Mouse (Mus musculus): Measurements from ENCODE around the gene Olfr645. TPM values are rescaled to one million over a fixed set of nuclear protein-coding genes. Genes with fewer than 3 reads are reported as not detected.

Olfr645 gene
- not detected for polyA plus RNA-seq (2014; fragmentation: Illumina TruSeq; extraction: RNeasy Lipid Tissue Mini Kit (QIAGEN cat#74804); ENCODE audit: low read depth, low replicate concordance)

DNA sequence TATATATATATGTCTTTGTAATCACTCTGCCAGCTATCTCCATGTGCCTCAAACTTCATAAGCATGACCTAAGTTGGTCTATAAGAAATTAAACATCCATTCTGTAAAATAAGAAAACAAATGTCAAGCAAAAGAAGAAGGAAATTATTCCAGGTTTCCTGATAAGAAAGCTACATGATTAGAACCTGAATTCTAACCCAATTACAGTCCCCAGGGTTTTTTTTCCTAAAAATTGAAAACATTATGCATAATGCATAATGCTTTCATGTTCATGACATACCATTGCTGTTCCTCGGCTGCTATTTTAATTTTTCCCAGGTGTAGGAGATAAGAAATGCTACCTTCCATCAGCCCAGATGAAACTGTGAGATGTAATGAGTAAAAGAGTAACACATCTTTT lies at the start of gene Olfr645:
Gene Olfr645 (minus strand): TSS at position 101 of the 400 bp plus-strand sequence.

DNA sequence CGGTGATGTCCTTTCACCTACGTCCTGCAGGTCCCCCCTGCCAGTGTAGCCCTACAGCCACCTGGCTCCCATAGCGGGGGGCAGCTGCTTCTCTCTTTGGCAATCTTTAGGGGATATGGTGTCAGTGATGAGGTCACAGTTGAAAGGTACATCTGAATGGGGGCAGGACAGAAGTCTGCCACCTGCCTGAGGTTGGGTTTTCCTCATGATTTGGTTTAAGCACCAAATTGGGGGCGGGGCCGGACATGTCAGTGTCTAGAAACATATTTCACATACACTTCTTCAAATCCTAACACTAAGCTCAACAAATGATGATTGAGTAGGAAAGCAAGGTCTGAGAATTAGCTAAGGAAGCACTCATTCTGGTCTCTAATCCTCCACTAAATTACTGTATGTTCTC lies 44.5 kb upstream of the Olfr645 start, which contains the start of gene Ubqln5:
Gene Ubqln5 (minus strand): TSS at position 101 of the 400 bp plus-strand sequence.

DNA sequence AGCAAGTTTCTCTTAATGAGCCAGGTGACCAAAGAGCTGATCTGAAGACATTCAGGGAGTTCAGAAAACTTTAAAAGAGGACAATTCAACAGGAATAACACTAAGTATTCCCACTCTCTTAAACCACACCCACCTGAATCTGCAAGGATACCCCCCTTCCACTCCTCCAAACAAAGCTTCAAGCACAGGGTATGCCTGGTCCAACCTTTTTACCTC lies 19.4 kb upstream of the Olfr645 start, which contains the start of gene Olfr646:
Gene Olfr646 (plus strand): TSS at position 117 of the 216 bp plus-strand sequence.

DNA sequence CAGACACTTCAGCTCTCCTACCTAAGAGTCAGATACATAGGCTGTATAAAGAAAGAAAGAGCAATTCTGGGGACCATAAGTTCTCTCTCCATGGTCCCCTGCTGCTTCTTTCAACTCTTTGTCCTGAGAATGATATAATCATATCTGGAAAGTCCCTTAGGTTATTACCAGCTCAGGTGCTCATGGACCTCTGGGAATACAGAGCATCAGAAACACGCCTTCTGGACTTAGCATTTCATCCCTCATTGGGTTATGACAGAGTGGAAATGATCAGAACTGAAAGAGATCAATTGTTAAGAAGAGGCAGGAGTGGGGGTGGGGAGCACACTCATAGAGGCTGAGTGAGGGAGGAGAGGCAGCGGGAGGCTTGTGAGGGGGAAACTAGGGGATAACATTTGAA lies 13.5 kb downstream of the Olfr645 start, which contains the start of gene Olfr644:
Gene Olfr644 (minus strand): TSS at position 101 of the 400 bp plus-strand sequence.

DNA sequence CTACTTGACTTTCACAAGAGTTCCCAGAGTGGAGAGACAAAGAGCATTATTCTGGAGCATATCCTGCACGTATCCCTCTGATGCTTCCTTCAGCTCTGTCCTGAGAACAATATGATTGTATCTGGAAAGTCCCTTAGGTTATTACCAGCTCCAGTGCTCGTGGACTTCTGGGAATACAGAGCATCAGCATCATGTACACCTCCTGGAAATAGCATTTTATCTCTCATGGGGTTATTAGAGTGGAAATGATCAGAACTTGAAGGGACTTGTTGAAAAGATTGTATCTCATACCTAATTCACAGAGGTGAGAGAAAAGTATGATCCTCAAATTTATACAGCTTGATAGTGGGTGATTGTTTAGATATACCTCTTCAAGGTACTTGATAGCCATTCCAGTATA lies 23.9 kb downstream of the Olfr645 start, which contains the start of gene 4930516K23Rik:
Gene 4930516K23Rik (minus strand): TSS at position 101 of the 400 bp plus-strand sequence.

GRCm38 (mm10) chr7:104052566-104052965 lies 32.7 kb downstream of the Olfr645 start, which contains the start of gene Olfr642:
Gene Olfr642 (minus strand): TSS chr7:104052666.

DNA sequence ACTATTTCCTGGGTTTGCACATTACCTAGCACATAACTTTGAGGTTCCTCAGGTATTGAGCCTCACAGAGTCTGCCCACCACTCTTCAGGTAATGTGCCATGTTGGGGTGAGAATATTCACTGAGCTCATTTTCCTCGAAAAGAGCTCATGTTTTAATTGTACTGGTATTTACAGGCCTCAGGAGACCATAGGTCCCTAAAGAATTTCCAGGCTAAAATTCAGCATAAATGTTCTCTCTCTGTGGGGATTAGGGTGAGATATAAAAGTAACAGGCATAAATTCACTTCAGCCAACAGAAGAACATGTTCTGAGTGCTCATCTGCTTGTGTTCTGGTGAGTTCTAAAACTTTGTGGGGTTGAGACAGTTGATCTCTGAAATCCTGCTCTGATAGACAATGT lies 50.1 kb downstream of the Olfr645 start, which contains the start of gene Olfr641:
Gene Olfr641 (plus strand): TSS at position 301 of the 400 bp plus-strand sequence.

Other genes with a start within 250 kb of the Olfr645 start
- gene Hbb-bh2, start 244.9 kb downstream of the Olfr645 start, polyA plus RNA-seq (2014; fragmentation: Illumina TruSeq; extraction: RNeasy Lipid Tissue Mini Kit (QIAGEN cat#74804); ENCODE audit: low read depth, low replicate concordance) = not detected
- not detected for gene Hbb-bh1, start 242.3 kb downstream of the Olfr645 start, polyA plus RNA-seq (2014; fragmentation: Illumina TruSeq; extraction: RNeasy Lipid Tissue Mini Kit (QIAGEN cat#74804); ENCODE audit: low read depth, low replicate concordance)
- not detected for gene Hbb-y, start 232.2 kb downstream of the Olfr645 start, polyA plus RNA-seq (2014; fragmentation: Illumina TruSeq; extraction: RNeasy Lipid Tissue Mini Kit (QIAGEN cat#74804); ENCODE audit: low read depth, low replicate concordance)
- not detected for gene Olfr66, start 199.2 kb downstream of the Olfr645 start, polyA plus RNA-seq (2014; fragmentation: Illumina TruSeq; extraction: RNeasy Lipid Tissue Mini Kit (QIAGEN cat#74804); ENCODE audit: low read depth, low replicate concordance)
- not detected for gene Olfr64, start 191.0 kb downstream of the Olfr645 start, polyA plus RNA-seq (2014; fragmentation: Illumina TruSeq; extraction: RNeasy Lipid Tissue Mini Kit (QIAGEN cat#74804); ENCODE audit: low read depth, low replicate concordance)
- gene Olfr65, start 182.0 kb downstream of the Olfr645 start, polyA plus RNA-seq (2014; fragmentation: Illumina TruSeq; extraction: RNeasy Lipid Tissue Mini Kit (QIAGEN cat#74804); ENCODE audit: low read depth, low replicate concordance) = not detected
- not detected for gene Olfr631, start 156.6 kb downstream of the Olfr645 start, polyA plus RNA-seq (2014; fragmentation: Illumina TruSeq; extraction: RNeasy Lipid Tissue Mini Kit (QIAGEN cat#74804); ENCODE audit: low read depth, low replicate concordance)
- not detected for gene Olfr632, start 151.1 kb downstream of the Olfr645 start, polyA plus RNA-seq (2014; fragmentation: Illumina TruSeq; extraction: RNeasy Lipid Tissue Mini Kit (QIAGEN cat#74804); ENCODE audit: low read depth, low replicate concordance)
- not detected for gene Olfr633, start 141.0 kb downstream of the Olfr645 start, polyA plus RNA-seq (2014; fragmentation: Illumina TruSeq; extraction: RNeasy Lipid Tissue Mini Kit (QIAGEN cat#74804); ENCODE audit: low read depth, low replicate concordance)
- gene Olfr635, start 114.3 kb downstream of the Olfr645 start, polyA plus RNA-seq (2014; fragmentation: Illumina TruSeq; extraction: RNeasy Lipid Tissue Mini Kit (QIAGEN cat#74804); ENCODE audit: low read depth, low replicate concordance) = not detected
- gene Olfr638, start 86.7 kb downstream of the Olfr645 start, polyA plus RNA-seq (2014; fragmentation: Illumina TruSeq; extraction: RNeasy Lipid Tissue Mini Kit (QIAGEN cat#74804); ENCODE audit: low read depth, low replicate concordance) = not detected
- gene Olfr639, start 68.2 kb downstream of the Olfr645 start, polyA plus RNA-seq (2014; fragmentation: Illumina TruSeq; extraction: RNeasy Lipid Tissue Mini Kit (QIAGEN cat#74804); ENCODE audit: low read depth, low replicate concordance) = not detected
- not detected for gene Olfr640, start 59.9 kb downstream of the Olfr645 start, polyA plus RNA-seq (2014; fragmentation: Illumina TruSeq; extraction: RNeasy Lipid Tissue Mini Kit (QIAGEN cat#74804); ENCODE audit: low read depth, low replicate concordance)
- not detected for gene Olfr641, start 50.0 kb downstream of the Olfr645 start, polyA plus RNA-seq (2014; fragmentation: Illumina TruSeq; extraction: RNeasy Lipid Tissue Mini Kit (QIAGEN cat#74804); ENCODE audit: low read depth, low replicate concordance)
- not detected for gene Olfr642, start 32.8 kb downstream of the Olfr645 start, polyA plus RNA-seq (2014; fragmentation: Illumina TruSeq; extraction: RNeasy Lipid Tissue Mini Kit (QIAGEN cat#74804); ENCODE audit: low read depth, low replicate concordance)
- gene 4930516K23Rik, start 24.0 kb downstream of the Olfr645 start, polyA plus RNA-seq (2014; fragmentation: Illumina TruSeq; extraction: RNeasy Lipid Tissue Mini Kit (QIAGEN cat#74804); ENCODE audit: low read depth, low replicate concordance) = not detected
- not detected for gene Olfr644, start 13.6 kb downstream of the Olfr645 start, polyA plus RNA-seq (2014; fragmentation: Illumina TruSeq; extraction: RNeasy Lipid Tissue Mini Kit (QIAGEN cat#74804); ENCODE audit: low read depth, low replicate concordance)
- not detected for gene Olfr646, start 19.4 kb upstream of the Olfr645 start, polyA plus RNA-seq (2014; fragmentation: Illumina TruSeq; extraction: RNeasy Lipid Tissue Mini Kit (QIAGEN cat#74804); ENCODE audit: low read depth, low replicate concordance)
- not detected for gene Ubqln5, start 44.4 kb upstream of the Olfr645 start, polyA plus RNA-seq (2014; fragmentation: Illumina TruSeq; extraction: RNeasy Lipid Tissue Mini Kit (QIAGEN cat#74804); ENCODE audit: low read depth, low replicate concordance)
- gene Olfr643, start 51.9 kb upstream of the Olfr645 start, polyA plus RNA-seq (2014; fragmentation: Illumina TruSeq; extraction: RNeasy Lipid Tissue Mini Kit (QIAGEN cat#74804); ENCODE audit: low read depth, low replicate concordance) = not detected
- gene Ubqln3, start 57.8 kb upstream of the Olfr645 start, polyA plus RNA-seq (2014; fragmentation: Illumina TruSeq; extraction: RNeasy Lipid Tissue Mini Kit (QIAGEN cat#74804); ENCODE audit: low read depth, low replicate concordance) = not detected
- gene Ubqlnl, start 65.1 kb upstream of the Olfr645 start, polyA plus RNA-seq (2014; fragmentation: Illumina TruSeq; extraction: RNeasy Lipid Tissue Mini Kit (QIAGEN cat#74804); ENCODE audit: low read depth, low replicate concordance) = not detected
- not detected for gene Olfm5, start 79.4 kb upstream of the Olfr645 start, polyA plus RNA-seq (2014; fragmentation: Illumina TruSeq; extraction: RNeasy Lipid Tissue Mini Kit (QIAGEN cat#74804); ENCODE audit: low read depth, low replicate concordance)
- gene Olfr648, start 97.9 kb upstream of the Olfr645 start, polyA plus RNA-seq (2014; fragmentation: Illumina TruSeq; extraction: RNeasy Lipid Tissue Mini Kit (QIAGEN cat#74804); ENCODE audit: low read depth, low replicate concordance) = not detected
- not detected for gene Olfr649, start 110.5 kb upstream of the Olfr645 start, polyA plus RNA-seq (2014; fragmentation: Illumina TruSeq; extraction: RNeasy Lipid Tissue Mini Kit (QIAGEN cat#74804); ENCODE audit: low read depth, low replicate concordance)
- 1.0 TPM for gene Trim6, start 133.3 kb upstream of the Olfr645 start, polyA plus RNA-seq (2014; fragmentation: Illumina TruSeq; extraction: RNeasy Lipid Tissue Mini Kit (QIAGEN cat#74804); ENCODE audit: low read depth, low replicate concordance)
- 37.6 TPM for gene Trim34a, start 159.0 kb upstream of the Olfr645 start, polyA plus RNA-seq (2014; fragmentation: Illumina TruSeq; extraction: RNeasy Lipid Tissue Mini Kit (QIAGEN cat#74804); ENCODE audit: low read depth, low replicate concordance)
- 11.2 TPM for gene Trim5, start 202.6 kb upstream of the Olfr645 start, polyA plus RNA-seq (2014; fragmentation: Illumina TruSeq; extraction: RNeasy Lipid Tissue Mini Kit (QIAGEN cat#74804); ENCODE audit: low read depth, low replicate concordance)
- 44.0 TPM for gene Trim12a, start 230.0 kb upstream of the Olfr645 start, polyA plus RNA-seq (2014; fragmentation: Illumina TruSeq; extraction: RNeasy Lipid Tissue Mini Kit (QIAGEN cat#74804); ENCODE audit: low read depth, low replicate concordance)
- not detected for gene Trim34b, start 244.0 kb upstream of the Olfr645 start, polyA plus RNA-seq (2014; fragmentation: Illumina TruSeq; extraction: RNeasy Lipid Tissue Mini Kit (QIAGEN cat#74804); ENCODE audit: low read depth, low replicate concordance)

Measured in adrenal gland, adult 10 weeks (tissue).